Mouse (Mus musculus): Measurements from ENCODE around the gene Cdc37l1. TPM values are rescaled to one million over a fixed set of nuclear protein-coding genes. Genes with fewer than 3 reads are reported as not detected.

Cdc37l1 gene
- total and polyA plus RNA-seq, 2 experiments from 2014 or later: 50.3 to 98.7 TPM

- no peak overlapping the region for H3K4me3 ChIP-seq (ENCODE audit: low read depth, low read length)
- H3K4me1 ChIP-seq (ENCODE audit: control insufficient read depth, insufficient read depth): peaks cover 8% of the 10 kb centered on the region
- H3K27ac ChIP-seq (ENCODE audit: low read depth): no peak overlapping the region
- no peak for ATAC-seq (ENCODE audit: insufficient read depth, low read depth)
- no peaks in the 10 kb centered on the region for H3K27me3 ChIP-seq (ENCODE audit: control insufficient read depth, insufficient read depth, low read length)
- no peak for DNase-seq (ENCODE audit: low spot score)
- H3K9me3 ChIP-seq (replicated peaks; ENCODE audit: control insufficient read depth, low read length): no peaks in the 10 kb centered on the region
- TF ChIP-seq CTCF (IDR thresholded peaks at IDR 0.05; ENCODE audit: low read depth) (no peak), EP300 (IDR thresholded peaks at IDR 0.05; ENCODE audit: low read depth) (no peak)
- H3K4me2 ChIP-seq (ENCODE audit: low read depth, low read length): no peak overlapping the region
- H3K9ac ChIP-seq (replicated peaks; ENCODE audit: low read depth, low read length): no peak overlapping the region
- WGBS: 84% methylated on average over 3 of the region's 3 CpGs
- peaks cover 22% of the 10 kb centered on the region for H3K36me3 ChIP-seq (replicated peaks; ENCODE audit: control insufficient read depth, insufficient read depth, low read length)
These were observed 41.6 kb downstream of the Cdc37l1 start for GRCm38 (mm10) chr19:29031788-29032187.

GRCm38 (mm10) chr19:29032662-29033061 is 42.5 kb downstream of the Cdc37l1 start:
- H3K4me3 ChIP-seq (ENCODE audit: low read depth, low read length): no peak overlapping the region
- no peaks in the 10 kb centered on the region for H3K9me3 ChIP-seq (replicated peaks; ENCODE audit: control insufficient read depth, low read length)
- TF ChIP-seq EP300 (IDR thresholded peaks at IDR 0.05; ENCODE audit: low read depth): no peak
- TF ChIP-seq CTCF (IDR thresholded peaks at IDR 0.05; ENCODE audit: low read depth): no peak
- no peaks in the 10 kb centered on the region for H3K27me3 ChIP-seq (ENCODE audit: control insufficient read depth, insufficient read depth, low read length)
- H3K4me1 ChIP-seq (ENCODE audit: control insufficient read depth, insufficient read depth): peaks cover 8% of the 10 kb centered on the region; the same call in 1 of the 2 replicates
- ATAC-seq (ENCODE audit: insufficient read depth, low read depth) (no peak), DNase-seq (ENCODE audit: low spot score) (no peak)
- H3K27ac ChIP-seq (ENCODE audit: low read depth): no peak overlapping the region
- peaks cover 27% of the 10 kb centered on the region for H3K36me3 ChIP-seq (replicated peaks; ENCODE audit: control insufficient read depth, insufficient read depth, low read length)
- no peak overlapping the region for H3K9ac ChIP-seq (replicated peaks; ENCODE audit: low read depth, low read length)
- H3K4me2 ChIP-seq (ENCODE audit: low read depth, low read length): no peak overlapping the region

GRCm38 (mm10) chr19:29037026-29037425 is 46.9 kb downstream of the Cdc37l1 start:
- no peak overlapping the region for H3K4me2 ChIP-seq (ENCODE audit: low read depth, low read length)
- H3K9me3 ChIP-seq (replicated peaks; ENCODE audit: control insufficient read depth, low read length): no peaks in the 10 kb centered on the region; the same call in 1 of the 2 replicates
- H3K36me3 ChIP-seq (replicated peaks; ENCODE audit: control insufficient read depth, insufficient read depth, low read length): peaks cover 32% of the 10 kb centered on the region
- WGBS: 76% methylated on average over 5 of the region's 5 CpGs
- no peak; the same call in 1 of the 2 replicates for ATAC-seq (ENCODE audit: insufficient read depth, low read depth)
- 0 out of 2 replicates have a peak overlapping the region, but pooled peaks have one; percentile 43 for H3K27ac ChIP-seq (ENCODE audit: low read depth)
- DNase-seq (ENCODE audit: low spot score): no peak
- no peaks in the 10 kb centered on the region for H3K4me1 ChIP-seq (ENCODE audit: control insufficient read depth, insufficient read depth)
- H3K4me3 ChIP-seq (ENCODE audit: low read depth, low read length): no peak overlapping the region
- H3K9ac ChIP-seq (replicated peaks; ENCODE audit: low read depth, low read length): no peak overlapping the region
- no peaks in the 10 kb centered on the region for H3K27me3 ChIP-seq (ENCODE audit: control insufficient read depth, insufficient read depth, low read length)
- TF ChIP-seq CTCF (IDR thresholded peaks at IDR 0.05; ENCODE audit: low read depth) (no peak), EP300 (IDR thresholded peaks at IDR 0.05; ENCODE audit: low read depth) (no peak)

GRCm38 (mm10) chr19:29037541-29037940 is 47.4 kb downstream of the Cdc37l1 start:
- Histone ChIP-seq H3K9me3 (replicated peaks; ENCODE audit: control insufficient read depth, low read length) (no peaks in the 10 kb centered on the region; the same call in 1 of the 2 replicates), H3K36me3 (replicated peaks; ENCODE audit: control insufficient read depth, insufficient read depth, low read length) (peaks cover 32% of the 10 kb centered on the region), H3K9ac (replicated peaks; ENCODE audit: low read depth, low read length) (no peak overlapping the region), H3K27me3 (ENCODE audit: control insufficient read depth, insufficient read depth, low read length) (no peaks in the 10 kb centered on the region), H3K27ac (ENCODE audit: low read depth) (0 out of 2 replicates have a peak overlapping the region, but pooled peaks have one; percentile 43), H3K4me2 (ENCODE audit: low read depth, low read length) (no peak overlapping the region), H3K4me1 (ENCODE audit: control insufficient read depth, insufficient read depth) (no peaks in the 10 kb centered on the region), H3K4me3 (ENCODE audit: low read depth, low read length) (no peak overlapping the region)
- DNase-seq (ENCODE audit: low spot score): no peak
- ATAC-seq (ENCODE audit: insufficient read depth, low read depth): no peak
- TF ChIP-seq CTCF (IDR thresholded peaks at IDR 0.05; ENCODE audit: low read depth) (no peak), EP300 (IDR thresholded peaks at IDR 0.05; ENCODE audit: low read depth) (no peak)
- 85% methylated on average over 10 of the region's 10 CpGs for WGBS

- no peak overlapping the region for H3K4me3 ChIP-seq (ENCODE audit: low read depth, low read length)
- no peak overlapping the region for H3K9ac ChIP-seq (replicated peaks; ENCODE audit: low read depth, low read length)
- H3K36me3 ChIP-seq (replicated peaks; ENCODE audit: control insufficient read depth, insufficient read depth, low read length): peaks cover 32% of the 10 kb centered on the region
- no peaks in the 10 kb centered on the region for H3K4me1 ChIP-seq (ENCODE audit: control insufficient read depth, insufficient read depth)
- H3K27ac ChIP-seq (ENCODE audit: low read depth): no peak overlapping the region
- H3K27me3 ChIP-seq (ENCODE audit: control insufficient read depth, insufficient read depth, low read length): no peaks in the 10 kb centered on the region
- ATAC-seq (ENCODE audit: insufficient read depth, low read depth): no peak
- TF ChIP-seq CTCF (IDR thresholded peaks at IDR 0.05; ENCODE audit: low read depth): no peak
- TF ChIP-seq EP300 (IDR thresholded peaks at IDR 0.05; ENCODE audit: low read depth): no peak
- no peak for DNase-seq (ENCODE audit: low spot score)
- H3K9me3 ChIP-seq (replicated peaks; ENCODE audit: control insufficient read depth, low read length): no peaks in the 10 kb centered on the region; the same call in 1 of the 2 replicates
- H3K4me2 ChIP-seq (ENCODE audit: low read depth, low read length): no peak overlapping the region
These were observed 49.2 kb downstream of the Cdc37l1 start for GRCm38 (mm10) chr19:29039334-29039733.

- Histone ChIP-seq H3K4me1 (ENCODE audit: control insufficient read depth, insufficient read depth) (no peaks in the 10 kb centered on the region), H3K9me3 (replicated peaks; ENCODE audit: control insufficient read depth, low read length) (no peaks in the 10 kb centered on the region; the same call in 1 of the 2 replicates), H3K27ac (ENCODE audit: low read depth) (no peak overlapping the region), H3K36me3 (replicated peaks; ENCODE audit: control insufficient read depth, insufficient read depth, low read length) (peaks cover 32% of the 10 kb centered on the region), H3K27me3 (ENCODE audit: control insufficient read depth, insufficient read depth, low read length) (no peaks in the 10 kb centered on the region), H3K4me3 (ENCODE audit: low read depth, low read length) (no peak overlapping the region), H3K4me2 (ENCODE audit: low read depth, low read length) (no peak overlapping the region), H3K9ac (replicated peaks; ENCODE audit: low read depth, low read length) (no peak overlapping the region)
- ATAC-seq (ENCODE audit: insufficient read depth, low read depth) (no peak), DNase-seq (ENCODE audit: low spot score) (no peak)
- WGBS: 94% methylated on average over 4 of the region's 4 CpGs
- no peak for TF ChIP-seq EP300 (IDR thresholded peaks at IDR 0.05; ENCODE audit: low read depth)
- no peak for TF ChIP-seq CTCF (IDR thresholded peaks at IDR 0.05; ENCODE audit: low read depth)
These were observed 50.1 kb downstream of the Cdc37l1 start for GRCm38 (mm10) chr19:29040206-29040605.

All from heart, postnatal 0 days (tissue).